Mouse (Mus musculus): ENCODE results near the gene Kmt5c. TPM values are rescaled to one million over a fixed set of nuclear protein-coding genes. Genes with fewer than 3 reads are reported as not detected.

Kmt5c gene
- polyA plus RNA-seq, 1 experiment from 2014 or later = 63.7 TPM

DNA sequence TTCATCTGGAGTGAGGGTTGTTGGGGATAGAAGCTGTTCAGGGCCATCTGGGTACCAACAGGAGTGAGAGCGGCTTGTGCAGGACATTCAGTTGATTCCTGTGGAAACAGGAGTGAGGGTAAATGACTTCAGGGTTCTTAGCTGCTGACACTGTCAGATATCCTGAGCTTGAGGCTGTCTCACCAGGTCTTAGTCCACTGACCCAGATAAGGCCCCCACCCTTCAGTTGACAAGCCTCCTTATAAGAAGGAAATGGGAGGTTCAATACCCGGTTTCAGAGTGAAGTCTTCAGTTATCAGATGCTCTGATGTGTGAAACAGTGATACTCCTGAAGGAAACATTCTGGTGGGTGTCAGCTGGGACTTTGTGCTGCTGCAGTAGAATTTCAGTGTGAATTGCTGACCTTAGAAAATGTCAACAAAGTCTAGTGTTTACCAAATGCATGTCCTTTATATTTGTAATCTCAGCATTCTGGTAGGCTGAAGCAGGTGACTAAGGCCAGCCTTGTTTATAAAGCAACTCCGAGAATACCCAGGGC lies 54.8 kb downstream of the Kmt5c start:
- Histone ChIP-seq H3K36me3 (peaks cover 15% of the 10 kb centered on the region), H3K9me3 (no peaks in the 10 kb centered on the region), H3K4me1 (replicated peaks) (peaks cover 14% of the 10 kb centered on the region), H3K4me3 (replicated peaks) (no peak overlapping the region), H3K4me2 (replicated peaks) (peak overlapping the region; percentile 80), H3K27ac (no peak overlapping the region), H3K27me3 (replicated peaks) (no peaks in the 10 kb centered on the region), H3K9ac (no peak overlapping the region)
- WGBS = 73% methylated on average over 3 of the region's 3 CpGs
- no peak for ATAC-seq

- no peaks in the 10 kb centered on the region for H3K27me3 ChIP-seq (replicated peaks)
- H3K9me3 ChIP-seq = no peaks in the 10 kb centered on the region
- H3K4me2 ChIP-seq (replicated peaks) = no peak overlapping the region
- H3K36me3 ChIP-seq = peaks cover 15% of the 10 kb centered on the region
- H3K9ac ChIP-seq = no peak overlapping the region
- no peak for ATAC-seq
- peaks cover 14% of the 10 kb centered on the region for H3K4me1 ChIP-seq (replicated peaks)
- no peak overlapping the region for H3K27ac ChIP-seq
- WGBS = 72% methylated on average over 7 of the region's 7 CpGs
- no peak overlapping the region for H3K4me3 ChIP-seq (replicated peaks)
Observed at GRCm38 (mm10) chr7:4795767-4796433, 56.0 kb downstream of the Kmt5c start.

Other genes with a start within 250 kb of the Kmt5c start
- gene Ppp1r12c, start 238.4 kb upstream of the Kmt5c start, polyA plus RNA-seq (2015; fragmentation: Nextera tagmentation; extraction: Ambion mirVana) = 42.4 and 45.8 TPM in 2 replicates
- gene Tnnt1, start 223.7 kb upstream of the Kmt5c start, polyA plus RNA-seq (2015; fragmentation: Nextera tagmentation; extraction: Ambion mirVana) = 21.3 and 27.1 TPM in 2 replicates
- gene Tnni3, start 215.9 kb upstream of the Kmt5c start, polyA plus RNA-seq (2015; fragmentation: Nextera tagmentation; extraction: Ambion mirVana) = 2.2 and 3.0 TPM in 2 replicates
- gene Dnaaf3, start 207.7 kb upstream of the Kmt5c start, polyA plus RNA-seq (2015; fragmentation: Nextera tagmentation; extraction: Ambion mirVana) = 1.1 TPM in 2 replicates
- gene Syt5, start 192.6 kb upstream of the Kmt5c start, polyA plus RNA-seq (2015; fragmentation: Nextera tagmentation; extraction: Ambion mirVana) = 7.3 and 7.7 TPM in 2 replicates
- 1.1 and 1.6 TPM in 2 replicates for gene Ptprh, start 136.1 kb upstream of the Kmt5c start, polyA plus RNA-seq (2015; fragmentation: Nextera tagmentation; extraction: Ambion mirVana)
- gene Tmem86b, start 108.7 kb upstream of the Kmt5c start, polyA plus RNA-seq (2015; fragmentation: Nextera tagmentation; extraction: Ambion mirVana) = 9.1 and 11.7 TPM in 2 replicates
- gene Ppp6r1, start 81.1 kb upstream of the Kmt5c start, polyA plus RNA-seq (2015; fragmentation: Nextera tagmentation; extraction: Ambion mirVana) = 8.1 and 9.0 TPM in 2 replicates
- 92.4 and 98.2 TPM in 2 replicates for gene Hspbp1, start 55.0 kb upstream of the Kmt5c start, polyA plus RNA-seq (2015; fragmentation: Nextera tagmentation; extraction: Ambion mirVana)
- 0.63 and 1.1 TPM in 2 replicates for gene Brsk1, start 49.5 kb upstream of the Kmt5c start, polyA plus RNA-seq (2015; fragmentation: Nextera tagmentation; extraction: Ambion mirVana)
- 2.2 and 3.6 TPM in 2 replicates for gene Tmem150b, start 14.9 kb upstream of the Kmt5c start, polyA plus RNA-seq (2015; fragmentation: Nextera tagmentation; extraction: Ambion mirVana)
- gene Cox6b2, start 13.0 kb downstream of the Kmt5c start, polyA plus RNA-seq (2015; fragmentation: Nextera tagmentation; extraction: Ambion mirVana) = 45.5 and 53.0 TPM in 2 replicates
- gene Fam71e2, start 31.2 kb downstream of the Kmt5c start, polyA plus RNA-seq (2015; fragmentation: Nextera tagmentation; extraction: Ambion mirVana) = not detected in 2 replicates
- gene Il11, start 42.7 kb downstream of the Kmt5c start, polyA plus RNA-seq (2015; fragmentation: Nextera tagmentation; extraction: Ambion mirVana) = 0.14 and 0.24 TPM in 2 replicates
- 1.1 and 1.8 TPM in 2 replicates for gene Tmem190, start 42.8 kb downstream of the Kmt5c start, polyA plus RNA-seq (2015; fragmentation: Nextera tagmentation; extraction: Ambion mirVana)
- gene Tmem238, start 49.5 kb downstream of the Kmt5c start, polyA plus RNA-seq (2015; fragmentation: Nextera tagmentation; extraction: Ambion mirVana) = 40.4 and 40.6 TPM in 2 replicates
- 328 and 339 TPM in 2 replicates for gene Rpl28, start 52.8 kb downstream of the Kmt5c start, polyA plus RNA-seq (2015; fragmentation: Nextera tagmentation; extraction: Ambion mirVana)
- gene Ube2s, start 72.5 kb downstream of the Kmt5c start, polyA plus RNA-seq (2015; fragmentation: Nextera tagmentation; extraction: Ambion mirVana) = 303 and 321 TPM in 2 replicates
- gene Shisa7, start 104.6 kb downstream of the Kmt5c start, polyA plus RNA-seq (2015; fragmentation: Nextera tagmentation; extraction: Ambion mirVana) = 0.21 and 0.27 TPM in 2 replicates
- 9.7 and 15.5 TPM in 2 replicates for gene Isoc2b, start 130.1 kb downstream of the Kmt5c start, polyA plus RNA-seq (2015; fragmentation: Nextera tagmentation; extraction: Ambion mirVana)
- gene Isoc2a, start 137.0 kb downstream of the Kmt5c start, polyA plus RNA-seq (2015; fragmentation: Nextera tagmentation; extraction: Ambion mirVana) = 0.68 and 1.0 TPM in 2 replicates
- gene Gm36210, start 166.4 kb downstream of the Kmt5c start, polyA plus RNA-seq (2015; fragmentation: Nextera tagmentation; extraction: Ambion mirVana) = not detected in 2 replicates
- gene Zfp628, start 175.1 kb downstream of the Kmt5c start, polyA plus RNA-seq (2015; fragmentation: Nextera tagmentation; extraction: Ambion mirVana) = 2.9 and 3.4 TPM in 2 replicates
- gene Nat14, start 181.9 kb downstream of the Kmt5c start, polyA plus RNA-seq (2015; fragmentation: Nextera tagmentation; extraction: Ambion mirVana) = 3.0 and 3.5 TPM in 2 replicates
- 2.7 and 3.5 TPM in 2 replicates for gene Ssc5d, start 185.7 kb downstream of the Kmt5c start, polyA plus RNA-seq (2015; fragmentation: Nextera tagmentation; extraction: Ambion mirVana)
- gene Sbk2, start 224.3 kb downstream of the Kmt5c start, polyA plus RNA-seq (2015; fragmentation: Nextera tagmentation; extraction: Ambion mirVana) = 0.23 and 0.39 TPM in 2 replicates
- not detected in 2 replicates for gene Sbk3, start 231.1 kb downstream of the Kmt5c start, polyA plus RNA-seq (2015; fragmentation: Nextera tagmentation; extraction: Ambion mirVana)